Mouse (Mus musculus): ENCODE results near the gene Pakap. TPM values are rescaled to one million over a fixed set of nuclear protein-coding genes. Genes with fewer than 3 reads are reported as not detected.

The Pakap gene
- polyA plus RNA-seq, 1 experiment: 0.63 TPM

GRCm38 (mm10) chr4:57678991-57679457, 111.0 kb downstream of the Pakap start:
- Histone ChIP-seq H3K36me3 (replicated peaks; ENCODE audit: low read length) (no peaks in the 10 kb centered on the region), H3K9me3 (no peaks in the 10 kb centered on the region), H3K27me3 (replicated peaks) (peaks cover 13% of the 10 kb centered on the region), H3K4me3 (replicated peaks) (no peak overlapping the region), H3K4me1 (peaks cover 23% of the 10 kb centered on the region)
- no peak for TF ChIP-seq GATA1 (IDR thresholded peaks at IDR 0.05; ENCODE audit: borderline replicate concordance, low read length)
- no peak for TF ChIP-seq FLI1 (IDR thresholded peaks at IDR 0.05; ENCODE audit: low read length)

GRCm38 (mm10) chr4:57680186-57680585, 112.2 kb downstream of the Pakap start:
- Histone ChIP-seq H3K4me3 (replicated peaks) (no peak overlapping the region), H3K36me3 (replicated peaks; ENCODE audit: low read length) (no peaks in the 10 kb centered on the region), H3K9me3 (no peaks in the 10 kb centered on the region), H3K27me3 (replicated peaks) (peaks cover 15% of the 10 kb centered on the region), H3K4me1 (peaks cover 11% of the 10 kb centered on the region)
- no peak for TF ChIP-seq GATA1 (IDR thresholded peaks at IDR 0.05; ENCODE audit: borderline replicate concordance, low read length)
- no peak for TF ChIP-seq FLI1 (IDR thresholded peaks at IDR 0.05; ENCODE audit: low read length)

GRCm38 (mm10) chr4:57681511-57681910, 113.5 kb downstream of the Pakap start:
- Histone ChIP-seq H3K4me3 (replicated peaks) (no peak overlapping the region), H3K27me3 (replicated peaks) (peaks cover 12% of the 10 kb centered on the region), H3K9me3 (no peaks in the 10 kb centered on the region), H3K4me1 (0 out of 2 replicates have a peak, but pooled peaks cover 3% of the 10 kb centered on the region), H3K36me3 (replicated peaks; ENCODE audit: low read length) (no peaks in the 10 kb centered on the region)
- no peak for TF ChIP-seq GATA1 (IDR thresholded peaks at IDR 0.05; ENCODE audit: borderline replicate concordance, low read length)
- TF ChIP-seq FLI1 (IDR thresholded peaks at IDR 0.05; ENCODE audit: low read length): no peak

GRCm38 (mm10) chr4:57682341-57682740, 114.4 kb downstream of the Pakap start:
- peaks cover 12% of the 10 kb centered on the region for H3K27me3 ChIP-seq (replicated peaks)
- H3K4me1 ChIP-seq: 0 out of 2 replicates have a peak, but pooled peaks cover 3% of the 10 kb centered on the region
- no peak for TF ChIP-seq GATA1 (IDR thresholded peaks at IDR 0.05; ENCODE audit: borderline replicate concordance, low read length)
- no peak for TF ChIP-seq FLI1 (IDR thresholded peaks at IDR 0.05; ENCODE audit: low read length)
- no peaks in the 10 kb centered on the region for H3K9me3 ChIP-seq
- H3K4me3 ChIP-seq (replicated peaks): no peak overlapping the region
- no peaks in the 10 kb centered on the region for H3K36me3 ChIP-seq (replicated peaks; ENCODE audit: low read length)

GRCm38 (mm10) chr4:57682944-57683343, 115.0 kb downstream of the Pakap start:
- H3K4me3 ChIP-seq (replicated peaks): no peak overlapping the region
- no peak for TF ChIP-seq GATA1 (IDR thresholded peaks at IDR 0.05; ENCODE audit: borderline replicate concordance, low read length)
- H3K4me1 ChIP-seq: 0 out of 2 replicates have a peak, but pooled peaks cover 3% of the 10 kb centered on the region
- H3K27me3 ChIP-seq (replicated peaks): peaks cover 12% of the 10 kb centered on the region
- no peaks in the 10 kb centered on the region for H3K9me3 ChIP-seq
- no peaks in the 10 kb centered on the region for H3K36me3 ChIP-seq (replicated peaks; ENCODE audit: low read length)

- Histone ChIP-seq H3K27me3 (replicated peaks) (peaks cover 18% of the 10 kb centered on the region), H3K9me3 (no peaks in the 10 kb centered on the region), H3K4me3 (replicated peaks) (no peak overlapping the region), H3K4me1 (0 out of 2 replicates have a peak, but pooled peaks cover 3% of the 10 kb centered on the region), H3K36me3 (replicated peaks; ENCODE audit: low read length) (no peaks in the 10 kb centered on the region)
- TF ChIP-seq GATA1 (IDR thresholded peaks at IDR 0.05; ENCODE audit: borderline replicate concordance, low read length) (no peak), FLI1 (IDR thresholded peaks at IDR 0.05; ENCODE audit: low read length) (no peak)
Observed at GRCm38 (mm10) chr4:57684676-57685215, 116.8 kb downstream of the Pakap start.

GRCm38 (mm10) chr4:57686736-57687135, 118.8 kb downstream of the Pakap start:
- Histone ChIP-seq H3K36me3 (replicated peaks; ENCODE audit: low read length) (no peaks in the 10 kb centered on the region), H3K4me1 (no peaks in the 10 kb centered on the region), H3K4me3 (replicated peaks) (no peak overlapping the region), H3K27me3 (replicated peaks) (peaks cover 22% of the 10 kb centered on the region), H3K9me3 (no peaks in the 10 kb centered on the region)
- TF ChIP-seq FLI1 (IDR thresholded peaks at IDR 0.05; ENCODE audit: low read length) (no peak), GATA1 (IDR thresholded peaks at IDR 0.05; ENCODE audit: borderline replicate concordance, low read length) (no peak)

- Histone ChIP-seq H3K27me3 (replicated peaks) (peaks cover 22% of the 10 kb centered on the region), H3K4me3 (replicated peaks) (no peak overlapping the region), H3K4me1 (no peaks in the 10 kb centered on the region), H3K9me3 (no peaks in the 10 kb centered on the region), H3K36me3 (replicated peaks; ENCODE audit: low read length) (no peaks in the 10 kb centered on the region)
- TF ChIP-seq GATA1 (IDR thresholded peaks at IDR 0.05; ENCODE audit: borderline replicate concordance, low read length): no peak
- no peak for TF ChIP-seq FLI1 (IDR thresholded peaks at IDR 0.05; ENCODE audit: low read length)
Observed at GRCm38 (mm10) chr4:57687583-57687982, 119.6 kb downstream of the Pakap start.

- Histone ChIP-seq H3K4me3 (replicated peaks) (no peak overlapping the region), H3K4me1 (no peaks in the 10 kb centered on the region), H3K27me3 (replicated peaks) (peaks cover 20% of the 10 kb centered on the region), H3K9me3 (no peaks in the 10 kb centered on the region), H3K36me3 (replicated peaks; ENCODE audit: low read length) (no peaks in the 10 kb centered on the region)
- TF ChIP-seq GATA1 (IDR thresholded peaks at IDR 0.05; ENCODE audit: borderline replicate concordance, low read length): no peak
Observed at GRCm38 (mm10) chr4:57688131-57688530, 120.2 kb downstream of the Pakap start.

GRCm38 (mm10) chr4:57690001-57690400, 122.0 kb downstream of the Pakap start:
- H3K4me3 ChIP-seq (replicated peaks): no peak overlapping the region
- no peaks in the 10 kb centered on the region for H3K36me3 ChIP-seq (replicated peaks; ENCODE audit: low read length)
- no peaks in the 10 kb centered on the region for H3K9me3 ChIP-seq
- TF ChIP-seq GATA1 (IDR thresholded peaks at IDR 0.05; ENCODE audit: borderline replicate concordance, low read length) (no peak), FLI1 (IDR thresholded peaks at IDR 0.05; ENCODE audit: low read length) (no peak)
- H3K4me1 ChIP-seq: no peaks in the 10 kb centered on the region
- H3K27me3 ChIP-seq (replicated peaks): peaks cover 16% of the 10 kb centered on the region

Data from megakaryocyte, embryonic 14.5 days (primary cell).